Mouse (Mus musculus): Measurements from ENCODE around the gene Ddx19a. TPM values are rescaled to one million over a fixed set of nuclear protein-coding genes. Genes with fewer than 3 reads are reported as not detected.
"Not testable (repeated sequence)": the region's sequence is repeated elsewhere in the genome, so short reads cannot be mapped to it uniquely, and the experiment has no call there.

Gene Ddx19a
- total and polyA plus RNA-seq, 3 experiments = 45.1 to 207 (median 81.1) TPM

GRCm38 (mm10) chr8:110938882-110939589 lies 58.6 kb downstream of the Ddx19a start:
- H3K4me3 ChIP-seq (ENCODE audit: low read depth, low read length) = peak overlapping the region; percentile 55; the same call in 1 of the 2 replicates
- H3K9me3 ChIP-seq (replicated peaks) = no peaks in the 10 kb centered on the region
- DNase-seq (ENCODE audit: low spot score) = peak; percentile 74
- peaks cover 87% of the 10 kb centered on the region for H3K36me3 ChIP-seq (replicated peaks)
- peaks cover 94% of the 10 kb centered on the region for H3K4me1 ChIP-seq (ENCODE audit: insufficient read depth, low read depth, low read length)
- TF ChIP-seq POLR2AphosphoS5 (IDR thresholded peaks at IDR 0.05; ENCODE audit: insufficient replicate concordance, low read depth, low read length) (no peak), TAL1 (conservative IDR thresholded peaks at IDR 0.05; ENCODE audit: low read depth, low read length) (no peak), GATA2 (IDR thresholded peaks at IDR 0.05; ENCODE audit: borderline replicate concordance, low read depth, low read length) (no peak), GATA1 (IDR thresholded peaks at IDR 0.05; ENCODE audit: borderline replicate concordance, low read length) (no peak), CTCF (IDR thresholded peaks at IDR 0.05; ENCODE audit: low read depth, low read length) (no peak)
- H3K27me3 ChIP-seq (ENCODE audit: insufficient read depth, low read length) = no peaks in the 10 kb centered on the region
- peak; percentile 88 for ATAC-seq (ENCODE audit: extremely low read depth, insufficient number of reproducible peaks, low FRiP score, poor library complexity, severe bottlenecking)

GRCm38 (mm10) chr8:110936217-110936616 lies 61.4 kb downstream of the Ddx19a start:
- H3K9me3 ChIP-seq (replicated peaks) = no peaks in the 10 kb centered on the region
- no peak for DNase-seq (ENCODE audit: low spot score)
- H3K36me3 ChIP-seq (replicated peaks) = peaks cover 79% of the 10 kb centered on the region
- no peak for ATAC-seq (ENCODE audit: extremely low read depth, insufficient number of reproducible peaks, low FRiP score, poor library complexity, severe bottlenecking)
- no peak overlapping the region for H3K4me3 ChIP-seq (ENCODE audit: low read depth, low read length)
- TF ChIP-seq GATA1 (IDR thresholded peaks at IDR 0.05; ENCODE audit: borderline replicate concordance, low read length) = no peak
- no peak for TF ChIP-seq GATA2 (IDR thresholded peaks at IDR 0.05; ENCODE audit: borderline replicate concordance, low read depth, low read length)
- no peak for TF ChIP-seq TAL1 (conservative IDR thresholded peaks at IDR 0.05; ENCODE audit: low read depth, low read length)
- TF ChIP-seq POLR2AphosphoS5 (IDR thresholded peaks at IDR 0.05; ENCODE audit: insufficient replicate concordance, low read depth, low read length) = no peak
- no peak for TF ChIP-seq CTCF (IDR thresholded peaks at IDR 0.05; ENCODE audit: low read depth, low read length)
- H3K27me3 ChIP-seq (ENCODE audit: insufficient read depth, low read length) = no peaks in the 10 kb centered on the region
- peaks cover 96% of the 10 kb centered on the region for H3K4me1 ChIP-seq (ENCODE audit: insufficient read depth, low read depth, low read length)

GRCm38 (mm10) chr8:110933272-110933671 lies 64.3 kb downstream of the Ddx19a start:
- Histone ChIP-seq H3K9me3 (replicated peaks) (no peaks in the 10 kb centered on the region), H3K36me3 (replicated peaks) (peaks cover 74% of the 10 kb centered on the region), H3K4me1 (ENCODE audit: insufficient read depth, low read depth, low read length) (peaks cover 96% of the 10 kb centered on the region), H3K27me3 (ENCODE audit: insufficient read depth, low read length) (no peaks in the 10 kb centered on the region), H3K4me3 (ENCODE audit: low read depth, low read length) (peak overlapping the region; percentile 40; the same call in 1 of the 2 replicates)
- ATAC-seq (ENCODE audit: extremely low read depth, insufficient number of reproducible peaks, low FRiP score, poor library complexity, severe bottlenecking) = peak; percentile 42
- DNase-seq (ENCODE audit: low spot score) = peak; percentile 50
- TF ChIP-seq POLR2AphosphoS5 (IDR thresholded peaks at IDR 0.05; ENCODE audit: insufficient replicate concordance, low read depth, low read length) (no peak), CTCF (IDR thresholded peaks at IDR 0.05; ENCODE audit: low read depth, low read length) (no peak), TAL1 (conservative IDR thresholded peaks at IDR 0.05; ENCODE audit: low read depth, low read length) (peak; percentile 70)

- H3K4me3 ChIP-seq (ENCODE audit: low read depth, low read length) = peak overlapping the region; percentile 69; the same call in 1 of the 2 replicates
- H3K36me3 ChIP-seq (replicated peaks) = peaks cover 75% of the 10 kb centered on the region
- no peak for TF ChIP-seq POLR2AphosphoS5 (IDR thresholded peaks at IDR 0.05; ENCODE audit: insufficient replicate concordance, low read depth, low read length)
- TF ChIP-seq TAL1 (conservative IDR thresholded peaks at IDR 0.05; ENCODE audit: low read depth, low read length) = no peak
- no peaks in the 10 kb centered on the region for H3K9me3 ChIP-seq (replicated peaks)
- peaks cover 96% of the 10 kb centered on the region for H3K4me1 ChIP-seq (ENCODE audit: insufficient read depth, low read depth, low read length)
- no peaks in the 10 kb centered on the region for H3K27me3 ChIP-seq (ENCODE audit: insufficient read depth, low read length)
- ATAC-seq (ENCODE audit: extremely low read depth, insufficient number of reproducible peaks, low FRiP score, poor library complexity, severe bottlenecking) (no peak), DNase-seq (ENCODE audit: low spot score) (no peak)
Observed at GRCm38 (mm10) chr8:110932444-110932843, 65.2 kb downstream of the Ddx19a start.

GRCm38 (mm10) chr8:110931176-110931939 lies 66.2 kb downstream of the Ddx19a start:
- ATAC-seq (ENCODE audit: extremely low read depth, insufficient number of reproducible peaks, low FRiP score, poor library complexity, severe bottlenecking) (peak; percentile 43), DNase-seq (ENCODE audit: low spot score) (peak; percentile 67)
- H3K4me3 ChIP-seq (ENCODE audit: low read depth, low read length) = peak overlapping the region; percentile 69
- H3K4me1 ChIP-seq (ENCODE audit: insufficient read depth, low read depth, low read length) = peaks cover 96% of the 10 kb centered on the region
- H3K27me3 ChIP-seq (ENCODE audit: insufficient read depth, low read length) = no peaks in the 10 kb centered on the region
- TF ChIP-seq TAL1 (conservative IDR thresholded peaks at IDR 0.05; ENCODE audit: low read depth, low read length) (peak; percentile 29; the same call in 1 of the 2 replicates), CTCF (IDR thresholded peaks at IDR 0.05; ENCODE audit: low read depth, low read length) (no peak)
- no peaks in the 10 kb centered on the region for H3K9me3 ChIP-seq (replicated peaks)
- peaks cover 72% of the 10 kb centered on the region for H3K36me3 ChIP-seq (replicated peaks)

- not testable (repeated sequence) for H3K4me3 ChIP-seq (ENCODE audit: low read depth, low read length); H3K27me3 ChIP-seq (ENCODE audit: insufficient read depth, low read length); ATAC-seq (ENCODE audit: extremely low read depth, insufficient number of reproducible peaks, low FRiP score, poor library complexity, severe bottlenecking); DNase-seq (ENCODE audit: low spot score); H3K9me3 ChIP-seq (replicated peaks)
- H3K36me3 ChIP-seq (replicated peaks) = peaks cover 68% of the 10 kb centered on the region
- H3K4me1 ChIP-seq (ENCODE audit: insufficient read depth, low read depth, low read length) = peaks cover 94% of the 10 kb centered on the region
Observed at GRCm38 (mm10) chr8:110929672-110930071, 67.9 kb downstream of the Ddx19a start.

Data from G1E (cell line).